Mouse (Mus musculus): ENCODE data around the gene Inpp5b. TPM values are rescaled to one million over a fixed set of nuclear protein-coding genes. Genes with fewer than 3 reads are reported as not detected.
"Not testable (repeated sequence)": the region's sequence is repeated elsewhere in the genome, so short reads cannot be mapped to it uniquely, and the experiment has no call there.

The Inpp5b gene
- polyA plus RNA-seq, 1 experiment from 2014 or later = 20.6 TPM

DNA sequence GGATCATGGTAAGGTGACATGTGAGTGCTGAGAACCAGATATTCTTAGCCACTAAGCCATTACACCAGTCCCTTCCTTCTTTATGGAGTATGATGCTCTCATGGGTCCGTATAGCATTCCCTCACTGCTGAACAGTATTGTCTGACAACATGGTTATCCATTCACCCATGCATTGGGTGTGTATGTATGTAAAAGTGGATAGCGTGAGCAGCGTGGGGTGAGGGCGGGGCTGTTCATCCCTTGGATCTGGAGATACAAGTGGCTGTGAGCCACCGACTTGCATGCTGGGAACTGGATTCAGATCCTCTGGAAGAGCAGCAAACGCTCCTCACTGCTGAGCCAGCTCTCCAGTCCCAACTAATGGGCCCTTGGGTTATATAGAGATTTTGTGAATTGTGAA, 29.0 kb upstream of the Inpp5b start:
- peaks cover 8% of the 10 kb centered on the region; the same call in 1 of the 2 replicates for H3K36me3 ChIP-seq
- no peaks in the 10 kb centered on the region for H3K9me3 ChIP-seq (replicated peaks)
- H3K27me3 ChIP-seq (replicated peaks) = peaks cover 20% of the 10 kb centered on the region
- WGBS = 83% methylated on average over 6 of the region's 6 CpGs
- H3K4me3 ChIP-seq (replicated peaks) = no peak overlapping the region
- no peak overlapping the region for H3K9ac ChIP-seq (replicated peaks)
- no peak for ATAC-seq (ENCODE audit: low FRiP score)
- H3K4me1 ChIP-seq = peaks cover 42% of the 10 kb centered on the region
- H3K27ac ChIP-seq (replicated peaks) = no peak overlapping the region
- no peak overlapping the region for H3K4me2 ChIP-seq

DNA sequence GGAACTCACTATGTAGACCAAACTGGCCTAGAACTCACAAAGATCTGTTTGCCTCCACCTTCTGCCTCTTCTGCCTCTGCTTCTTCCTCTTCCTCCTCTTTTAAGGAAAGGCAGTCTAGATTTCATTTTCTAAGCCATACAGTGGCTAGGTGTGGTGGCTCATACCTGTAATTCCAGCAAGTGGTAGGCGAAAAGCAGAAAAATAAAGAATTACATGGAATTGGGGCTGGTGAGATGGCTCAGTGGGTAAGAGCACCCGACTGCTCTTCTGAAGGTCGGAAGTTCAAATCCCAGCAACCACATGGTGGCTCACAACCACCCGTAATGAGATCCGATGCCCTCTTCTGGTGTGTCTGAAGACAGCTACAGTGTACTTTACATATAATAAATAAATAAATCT, 27.8 kb upstream of the Inpp5b start:
- ATAC-seq (ENCODE audit: low FRiP score); H3K9me3 ChIP-seq (replicated peaks); H3K4me3 ChIP-seq (replicated peaks); H3K27ac ChIP-seq (replicated peaks); H3K9ac ChIP-seq (replicated peaks); H3K4me2 ChIP-seq: not testable (repeated sequence)
- 79% methylated on average over 5 of the region's 5 CpGs for WGBS
- peaks cover 19% of the 10 kb centered on the region for H3K36me3 ChIP-seq
- peaks cover 20% of the 10 kb centered on the region for H3K27me3 ChIP-seq (replicated peaks)
- H3K4me1 ChIP-seq = peaks cover 37% of the 10 kb centered on the region

DNA sequence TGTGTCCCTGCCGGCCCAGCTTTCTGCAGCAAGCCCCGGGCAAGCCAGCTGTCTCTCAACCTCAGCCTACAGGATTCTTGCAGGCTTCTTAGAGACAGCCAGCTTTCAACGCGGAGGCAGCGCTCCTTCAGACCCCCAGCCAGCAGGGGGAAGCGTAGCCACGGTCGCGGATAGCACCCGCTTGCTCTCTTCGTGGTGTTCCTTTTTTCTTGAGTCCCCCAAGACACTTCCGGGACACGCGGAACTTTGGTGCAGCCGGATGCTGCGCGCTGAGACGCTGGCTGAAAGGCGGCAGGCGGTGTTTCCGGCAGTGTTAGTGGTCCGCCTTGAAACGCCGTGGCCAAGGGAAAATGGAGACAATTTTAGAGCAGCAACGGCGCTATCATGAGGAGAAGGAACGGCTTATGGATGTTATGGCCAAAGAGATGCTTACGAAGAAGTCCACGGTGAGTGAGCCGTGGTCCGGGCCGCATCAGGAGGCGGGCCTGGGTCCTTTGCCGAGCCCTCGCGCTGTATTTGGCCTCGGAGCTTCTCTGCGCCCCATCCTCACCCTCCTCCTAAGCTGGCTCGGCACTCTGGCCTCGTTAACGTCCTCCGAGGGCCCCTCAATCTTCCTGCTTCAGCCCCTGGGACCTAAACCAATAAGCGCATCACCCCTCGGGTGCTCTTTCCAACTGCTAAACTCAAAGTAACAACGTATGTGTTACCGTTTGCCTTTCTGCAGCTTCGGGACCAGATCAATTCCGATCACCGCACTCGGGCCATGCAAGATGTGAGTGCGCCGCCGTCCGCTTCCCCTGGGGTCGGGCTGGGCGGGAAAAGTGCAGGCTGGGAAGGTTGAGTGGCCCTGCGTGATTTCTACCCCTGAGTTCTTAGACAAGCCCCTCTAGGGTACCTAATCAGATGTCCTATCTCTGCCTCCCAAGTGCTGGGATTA, 26.8 kb upstream of the Inpp5b start, which contains the start of gene Sf3a3:
Sf3a3 (plus strand) TSS at position 232 of the 937 bp plus-strand sequence.
- peak within 1 kb of the TSS; percentile 96 for H3K4me2 ChIP-seq
- peak within 1 kb of the TSS; percentile 82 for H3K27ac ChIP-seq (replicated peaks)
- peaks cover 28% of the 10 kb centered on the region for H3K4me1 ChIP-seq
- peaks cover 10% of the 10 kb centered on the region for H3K27me3 ChIP-seq (replicated peaks)
- peaks cover 29% of the 10 kb centered on the region for H3K36me3 ChIP-seq
- ATAC-seq (ENCODE audit: low FRiP score) = peak; percentile 93
- no peaks in the 10 kb centered on the region for H3K9me3 ChIP-seq (replicated peaks)
- H3K9ac ChIP-seq (replicated peaks) = peak within 1 kb of the TSS; percentile 82
- WGBS = under 1% methylated on average over 57 of the region's 57 CpGs
- peak within 1 kb of the TSS; percentile 85 for H3K4me3 ChIP-seq (replicated peaks)

DNA sequence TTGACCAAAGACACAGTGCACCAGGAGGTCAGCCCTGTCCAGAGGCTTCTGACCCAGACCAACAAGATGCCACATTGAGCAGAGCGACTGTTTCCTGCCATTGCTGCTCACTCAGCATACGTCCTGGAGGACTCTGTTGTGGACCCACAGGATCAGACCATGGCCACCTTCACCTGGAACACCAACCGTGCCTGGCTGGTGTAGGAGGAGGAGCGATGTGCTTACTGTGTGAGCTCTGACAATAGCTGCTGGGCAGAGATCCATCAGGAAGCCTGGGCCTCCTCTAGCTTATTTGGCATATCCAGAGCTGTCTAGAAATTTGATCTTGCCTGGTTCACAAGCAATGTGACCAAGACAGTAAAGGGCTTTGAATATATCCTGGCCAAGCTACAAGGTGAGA, 22.5 kb upstream of the Inpp5b start:
- H3K9ac ChIP-seq (replicated peaks) = no peak overlapping the region
- WGBS = 95% methylated on average over 4 of the region's 4 CpGs
- H3K4me1 ChIP-seq = peaks cover 21% of the 10 kb centered on the region
- no peaks in the 10 kb centered on the region for H3K9me3 ChIP-seq (replicated peaks)
- no peak overlapping the region for H3K4me2 ChIP-seq
- no peaks in the 10 kb centered on the region for H3K27me3 ChIP-seq (replicated peaks)
- no peak overlapping the region for H3K4me3 ChIP-seq (replicated peaks)
- peaks cover 67% of the 10 kb centered on the region for H3K36me3 ChIP-seq
- H3K27ac ChIP-seq (replicated peaks) = no peak overlapping the region
- no peak for ATAC-seq (ENCODE audit: low FRiP score)

DNA sequence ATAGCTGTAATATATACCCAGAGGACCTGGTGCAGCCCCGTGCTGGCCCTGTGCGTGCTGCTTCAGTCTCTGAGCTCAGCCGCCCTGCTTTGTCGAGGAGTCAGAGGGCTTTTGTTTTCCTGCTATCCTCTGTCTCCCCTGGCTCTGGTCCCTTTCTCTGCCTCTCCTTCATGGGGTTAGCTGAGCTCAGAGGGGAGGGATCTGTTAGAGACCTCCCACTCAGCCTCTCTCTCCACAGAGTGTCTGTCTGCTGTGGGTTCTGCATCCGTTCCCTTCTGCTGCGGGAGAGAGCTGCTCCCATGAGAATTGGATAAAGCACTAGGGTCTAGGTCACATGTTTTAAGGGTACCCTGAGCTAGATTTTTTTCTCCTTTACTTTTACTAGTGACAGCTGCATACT, 15.5 kb upstream of the Inpp5b start:
- 93% methylated on average over 6 of the region's 6 CpGs for WGBS
- Histone ChIP-seq H3K9me3 (replicated peaks) (no peaks in the 10 kb centered on the region), H3K36me3 (peaks cover 96% of the 10 kb centered on the region), H3K4me3 (replicated peaks) (no peak overlapping the region), H3K27ac (replicated peaks) (no peak overlapping the region), H3K4me2 (no peak overlapping the region), H3K27me3 (replicated peaks) (no peaks in the 10 kb centered on the region), H3K4me1 (no peaks in the 10 kb centered on the region), H3K9ac (replicated peaks) (no peak overlapping the region)
- ATAC-seq (ENCODE audit: low FRiP score) = no peak

DNA sequence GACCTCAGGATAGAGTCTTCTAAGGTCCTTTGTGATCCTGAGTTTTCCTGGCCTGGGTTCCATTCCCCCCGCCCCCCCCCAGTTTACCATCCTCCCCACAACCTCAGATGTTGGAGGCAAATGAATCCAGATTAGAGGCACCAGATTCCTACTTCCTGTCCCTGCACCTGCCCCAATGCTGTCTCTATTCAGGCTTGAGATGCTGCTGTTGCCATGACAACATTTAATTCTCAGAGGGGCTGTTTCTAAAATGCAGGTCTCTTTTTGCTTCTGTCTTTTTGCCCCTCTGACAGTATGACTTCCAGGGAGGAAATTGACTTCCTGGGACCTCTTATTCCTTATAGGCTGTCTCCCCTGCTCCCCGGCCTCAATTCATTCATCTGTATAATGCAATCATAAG, 4.7 kb upstream of the Inpp5b start:
- H3K36me3 ChIP-seq = peaks cover 19% of the 10 kb centered on the region
- peak overlapping the region; percentile 48 for H3K27ac ChIP-seq (replicated peaks)
- no peak overlapping the region for H3K4me3 ChIP-seq (replicated peaks)
- no peak overlapping the region for H3K4me2 ChIP-seq
- WGBS = 59% methylated on average over 2 of the region's 2 CpGs
- H3K27me3 ChIP-seq (replicated peaks) = no peaks in the 10 kb centered on the region
- no peaks in the 10 kb centered on the region for H3K9me3 ChIP-seq (replicated peaks)
- no peak for ATAC-seq (ENCODE audit: low FRiP score)
- H3K9ac ChIP-seq (replicated peaks) = no peak overlapping the region
- peaks cover 23% of the 10 kb centered on the region for H3K4me1 ChIP-seq

DNA sequence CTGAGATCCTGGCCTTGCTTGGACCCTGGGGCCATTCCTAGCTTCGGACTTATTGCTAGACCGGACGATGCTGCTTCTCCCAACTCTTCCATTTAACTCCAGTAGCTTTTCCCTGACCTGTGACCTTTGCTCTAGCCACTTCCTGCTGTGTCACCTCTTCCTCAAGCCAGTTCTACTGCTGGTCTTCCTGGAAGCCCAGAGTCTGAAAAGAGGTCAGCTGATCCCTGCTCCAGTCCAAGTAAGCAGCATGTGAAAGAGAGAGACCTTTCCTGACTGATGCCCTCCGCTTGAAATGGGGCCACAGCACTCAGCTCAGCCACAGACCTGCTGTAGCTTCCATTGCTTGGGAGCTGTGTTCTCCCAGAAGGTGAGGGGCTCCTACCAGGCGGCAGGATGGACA, 4.2 kb upstream of the Inpp5b start:
- 0 out of 2 replicates have a peak overlapping the region, but pooled peaks have one; percentile 48 for H3K27ac ChIP-seq (replicated peaks)
- no peak overlapping the region for H3K9ac ChIP-seq (replicated peaks)
- H3K4me3 ChIP-seq (replicated peaks) = no peak overlapping the region
- no peak for ATAC-seq (ENCODE audit: low FRiP score)
- peaks cover 13% of the 10 kb centered on the region for H3K36me3 ChIP-seq
- H3K4me1 ChIP-seq = peaks cover 28% of the 10 kb centered on the region
- H3K4me2 ChIP-seq = no peak overlapping the region
- no peaks in the 10 kb centered on the region for H3K9me3 ChIP-seq (replicated peaks)
- H3K27me3 ChIP-seq (replicated peaks) = no peaks in the 10 kb centered on the region
- WGBS = 82% methylated on average over 5 of the region's 5 CpGs

DNA sequence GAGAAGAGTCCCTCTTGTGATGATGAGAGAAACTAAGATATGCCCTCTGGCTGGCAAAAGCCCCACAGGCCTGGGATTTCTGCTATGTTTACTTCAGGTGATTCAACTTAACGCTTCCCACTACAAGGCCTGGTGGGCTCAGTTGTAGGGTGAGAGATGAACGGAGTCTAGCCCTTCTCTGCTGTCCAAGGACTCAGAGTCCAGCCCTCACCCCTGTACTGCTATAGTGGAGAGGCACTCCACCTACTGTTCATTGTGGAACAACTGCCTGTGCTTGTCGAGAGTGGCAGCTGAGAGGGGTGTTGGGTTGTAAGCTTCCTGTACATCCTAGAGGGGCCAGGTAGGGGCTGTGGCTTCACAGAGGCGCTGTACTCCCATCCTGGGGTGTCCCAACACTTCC, 3.6 kb upstream of the Inpp5b start:
- Histone ChIP-seq H3K9ac (replicated peaks) (no peak overlapping the region), H3K9me3 (replicated peaks) (no peaks in the 10 kb centered on the region), H3K27me3 (replicated peaks) (no peaks in the 10 kb centered on the region), H3K4me2 (no peak overlapping the region), H3K4me1 (peaks cover 33% of the 10 kb centered on the region), H3K4me3 (replicated peaks) (no peak overlapping the region), H3K36me3 (peaks cover 8% of the 10 kb centered on the region), H3K27ac (replicated peaks) (no peak overlapping the region)
- no peak for ATAC-seq (ENCODE audit: low FRiP score)
- WGBS = 62% methylated on average over 4 of the region's 4 CpGs

DNA sequence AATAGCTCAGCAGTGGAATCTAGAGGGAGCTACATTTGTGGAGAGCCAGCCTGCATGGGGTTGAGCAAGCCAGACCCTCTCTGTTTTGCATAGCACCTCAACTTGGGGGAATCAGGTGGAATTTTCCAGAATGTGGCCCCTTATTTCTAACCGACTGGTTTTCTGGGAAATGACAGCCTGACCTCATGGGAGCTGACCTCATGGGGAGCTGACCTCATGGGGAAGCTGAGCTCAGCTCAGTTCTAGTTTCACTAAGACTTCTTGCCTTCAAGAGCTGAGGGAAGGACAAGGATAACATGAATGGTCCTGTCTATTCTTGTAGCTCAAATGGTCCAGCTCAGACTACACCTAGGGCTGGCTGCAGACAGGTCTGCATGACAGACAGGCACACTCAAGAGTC, 2.9 kb upstream of the Inpp5b start:
- Histone ChIP-seq H3K27me3 (replicated peaks) (no peaks in the 10 kb centered on the region), H3K4me3 (replicated peaks) (no peak overlapping the region), H3K9ac (replicated peaks) (no peak overlapping the region), H3K4me1 (peaks cover 36% of the 10 kb centered on the region), H3K9me3 (replicated peaks) (no peaks in the 10 kb centered on the region), H3K27ac (replicated peaks) (no peak overlapping the region), H3K4me2 (no peak overlapping the region), H3K36me3 (peaks cover under 1% of the 10 kb centered on the region; the same call in 1 of the 2 replicates)
- ATAC-seq (ENCODE audit: low FRiP score) = no peak
- whole genome bisulfite sequencing = 65% methylated on average over 1 of the region's 1 CpGs

DNA sequence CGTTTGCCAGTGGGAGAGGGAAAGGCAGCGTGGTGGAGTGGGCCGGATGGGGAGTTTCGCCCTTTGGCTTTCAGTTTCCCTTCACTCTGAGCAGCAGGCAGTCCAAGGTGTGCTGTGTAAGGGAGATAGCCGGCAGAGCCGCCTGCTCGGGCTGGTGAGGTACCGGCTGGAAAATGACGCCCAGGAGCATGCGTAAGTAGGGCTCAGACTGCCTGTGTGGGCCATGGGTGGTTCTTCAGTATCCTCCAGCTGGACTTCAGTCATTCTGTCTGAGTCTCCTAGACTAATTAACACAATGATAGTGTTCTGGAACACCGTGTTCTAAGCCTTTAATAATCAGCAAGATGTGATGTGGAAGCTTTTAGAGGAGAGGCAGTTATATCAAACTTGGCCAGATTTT, 1.2 kb downstream of the Inpp5b start:
- H3K4me1 ChIP-seq = peaks cover 17% of the 10 kb centered on the region
- peak overlapping the region; percentile 78; the same call in 1 of the 2 replicates for H3K4me2 ChIP-seq
- H3K9me3 ChIP-seq (replicated peaks) = no peaks in the 10 kb centered on the region
- H3K27me3 ChIP-seq (replicated peaks) = no peaks in the 10 kb centered on the region
- WGBS = 90% methylated on average over 11 of the region's 11 CpGs
- no peak overlapping the region for H3K4me3 ChIP-seq (replicated peaks)
- no peak overlapping the region for H3K9ac ChIP-seq (replicated peaks)
- peaks cover 18% of the 10 kb centered on the region for H3K36me3 ChIP-seq
- no peak for ATAC-seq (ENCODE audit: low FRiP score)
- H3K27ac ChIP-seq (replicated peaks) = no peak overlapping the region

DNA sequence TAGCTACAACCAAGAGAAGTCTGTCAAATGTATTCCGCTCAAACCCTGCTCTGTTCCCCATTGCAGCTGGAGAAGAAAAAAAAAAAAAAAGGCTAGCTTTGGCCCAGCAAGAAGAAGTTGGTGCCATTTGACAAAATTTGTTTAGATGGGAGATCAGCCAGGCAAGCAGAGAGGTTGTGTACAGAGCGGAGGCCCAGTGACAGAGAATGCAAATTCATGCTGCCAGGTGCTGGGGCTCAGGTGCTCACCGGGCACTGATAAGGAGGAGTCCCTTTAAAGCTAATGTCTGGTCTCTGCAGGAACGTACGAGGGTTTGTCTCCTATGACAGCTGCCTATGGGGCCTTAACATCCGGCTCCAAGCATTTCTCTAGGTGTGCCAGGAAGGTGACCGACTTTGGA, 4.9 kb downstream of the Inpp5b start:
- Histone ChIP-seq H3K4me1 (peaks cover 18% of the 10 kb centered on the region), H3K4me3 (replicated peaks) (no peak overlapping the region)
- ATAC-seq (ENCODE audit: low FRiP score) = no peak

DNA sequence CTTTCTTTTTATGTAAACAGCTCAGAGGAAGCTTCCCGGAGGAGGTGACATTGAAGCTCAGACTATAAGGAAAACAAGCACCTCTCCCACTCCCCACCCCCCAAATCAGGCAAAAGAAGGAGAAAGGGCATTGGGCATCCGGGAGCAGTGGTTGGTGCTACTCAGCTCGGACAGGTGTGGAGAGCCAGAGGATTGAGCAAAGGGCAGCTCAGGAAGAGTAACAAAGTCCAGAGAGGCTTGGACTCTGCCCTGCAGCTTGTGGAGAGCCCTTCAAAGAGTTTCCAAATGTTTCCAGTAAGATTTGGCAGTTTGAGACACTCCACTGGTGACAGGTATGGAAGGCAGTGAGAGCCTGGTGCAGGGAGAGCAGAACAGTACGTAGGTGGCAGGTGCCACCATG, 6.2 kb downstream of the Inpp5b start:
- Histone ChIP-seq H3K4me2 (no peak overlapping the region), H3K9me3 (replicated peaks) (no peaks in the 10 kb centered on the region), H3K36me3 (peaks cover 26% of the 10 kb centered on the region), H3K27me3 (replicated peaks) (no peaks in the 10 kb centered on the region), H3K9ac (replicated peaks) (no peak overlapping the region), H3K4me3 (replicated peaks) (no peak overlapping the region), H3K27ac (replicated peaks) (no peak overlapping the region), H3K4me1 (peaks cover 19% of the 10 kb centered on the region)
- no peak for ATAC-seq (ENCODE audit: low FRiP score)
- 68% methylated on average over 4 of the region's 4 CpGs for WGBS

More for the DNA sequence above, 4.9 kb downstream of the Inpp5b start:
- Histone ChIP-seq H3K9me3 (replicated peaks) (no peaks in the 10 kb centered on the region), H3K27me3 (replicated peaks) (no peaks in the 10 kb centered on the region), H3K27ac (replicated peaks) (no peak overlapping the region), H3K9ac (replicated peaks) (no peak overlapping the region), H3K4me2 (no peak overlapping the region), H3K36me3 (peaks cover 26% of the 10 kb centered on the region)
- WGBS = 79% methylated on average over 7 of the region's 7 CpGs

All from neural tube, embryonic 15.5 days (tissue).